Mouse (Mus musculus) kidney, postnatal 36 days (tissue): Measurements from ENCODE around the gene Lsm4.

Experiments
- DNase-seq, 2 experiments: peaks; one replicate each; pipeline ENCODE4 v3.0.0; 2021 to 2022; ENCODE audit warnings: mixed read lengths in 2 of 2

The Lsm4 gene

DNA sequence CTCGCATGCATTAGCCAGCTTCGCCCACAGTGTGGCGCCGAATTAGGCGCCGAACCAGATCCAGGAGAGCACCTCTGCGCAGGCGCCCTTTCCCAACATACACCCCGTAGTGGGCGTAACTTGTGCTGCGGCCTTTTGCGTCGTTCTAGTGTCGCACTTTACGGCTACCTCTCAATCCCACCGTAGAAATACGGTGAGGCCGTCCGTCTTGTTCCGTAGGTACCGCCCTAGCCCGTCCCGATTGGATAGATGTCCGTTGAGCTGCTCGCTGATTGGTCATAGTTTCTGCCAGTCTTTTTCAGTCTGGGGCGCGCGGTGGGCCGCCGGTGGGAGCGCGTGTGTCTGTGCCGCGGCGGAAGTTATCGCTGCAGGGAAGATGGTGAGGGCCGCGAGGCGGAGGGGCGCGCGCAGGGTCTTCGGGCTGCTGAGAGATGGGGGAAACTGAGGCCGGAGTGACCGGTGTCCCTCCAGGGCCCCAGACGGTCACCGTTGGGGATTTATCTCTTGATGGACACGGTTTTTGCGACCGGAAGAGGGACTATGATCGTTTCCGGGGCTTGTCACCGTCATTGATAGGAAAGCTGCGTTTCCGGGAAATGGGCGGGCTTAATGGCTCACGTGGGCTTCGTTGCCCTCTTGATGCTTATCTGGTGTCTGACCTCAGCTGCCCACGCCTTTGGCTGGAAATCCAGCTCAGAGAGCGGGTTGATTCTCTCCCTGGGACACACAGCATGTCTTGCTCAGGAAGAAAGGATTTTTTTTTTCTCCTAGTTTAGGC is at the start of gene Lsm4:
Gene Lsm4, plus strand, starts transcription at position 170 of the 778 bp plus-strand sequence.
- peak; percentile 97 to 98 for DNase-seq

DNA sequence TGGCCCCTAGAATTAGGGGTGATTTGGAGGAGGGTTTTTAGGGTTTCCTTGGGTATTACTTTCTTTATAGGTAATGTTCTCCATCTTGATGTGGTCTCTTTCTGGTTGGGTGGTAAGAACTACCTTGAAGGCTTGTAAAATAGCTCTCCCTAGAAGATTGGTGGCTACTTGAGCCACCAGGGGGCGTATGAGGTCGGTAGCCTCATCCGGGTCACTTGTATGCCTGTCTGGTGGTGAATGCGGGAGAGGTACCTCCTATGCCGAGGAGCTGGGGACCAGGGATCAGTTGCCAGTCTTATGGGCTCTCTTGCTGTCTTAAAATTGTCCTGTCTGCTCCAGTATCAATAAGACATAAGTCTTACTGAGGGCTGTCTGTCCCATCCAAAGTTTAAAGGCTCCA is 47.9 kb upstream of the Lsm4 start:
- peak; percentile 71 to 90 for DNase-seq

DNA sequence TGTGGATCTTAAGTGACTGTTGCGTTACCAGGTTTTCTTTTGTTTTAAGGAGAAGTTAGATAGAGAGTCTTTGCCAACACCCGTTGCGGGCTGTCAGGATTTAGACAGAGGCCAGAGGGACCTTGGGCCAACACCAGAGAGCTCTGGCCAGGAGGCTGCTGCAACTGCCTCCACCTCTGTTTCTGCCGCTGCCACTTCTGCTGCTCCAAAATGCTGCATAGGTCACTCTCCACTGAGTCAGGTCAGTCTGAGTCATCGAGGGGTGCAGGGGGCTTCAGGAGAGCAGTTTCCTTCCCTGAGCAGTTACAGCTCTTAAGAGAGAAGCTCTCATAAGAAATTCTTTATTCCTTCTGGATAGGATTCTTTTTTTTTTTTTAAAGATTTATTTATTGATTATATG is 46.0 kb upstream of the Lsm4 start:
- DNase-seq: no peak

DNA sequence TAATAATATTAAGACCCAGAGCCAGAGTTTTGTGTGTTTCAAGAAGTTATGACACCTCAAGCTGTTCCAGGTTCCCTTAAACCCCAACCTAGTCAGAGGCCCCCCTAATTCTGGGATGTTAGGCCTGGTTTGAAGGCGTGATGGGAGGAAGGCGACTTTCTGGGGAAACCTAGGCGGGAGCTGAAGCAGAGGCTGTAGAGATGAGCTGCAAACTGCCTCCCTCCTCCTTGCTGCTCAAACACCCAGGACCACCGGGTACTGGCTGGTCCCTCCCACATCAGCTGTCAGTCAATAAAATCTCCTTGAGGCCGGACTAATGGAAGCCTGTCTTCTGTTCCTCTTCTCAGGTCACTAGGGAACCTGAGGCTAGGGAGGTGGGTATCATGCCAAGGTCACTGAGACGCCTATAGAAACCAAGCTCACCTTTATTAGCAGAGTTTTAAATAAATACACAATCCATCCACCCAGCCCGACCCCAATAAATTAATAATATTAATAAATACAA is 44.0 kb upstream of the Lsm4 start:
- no peak for DNase-seq

DNA sequence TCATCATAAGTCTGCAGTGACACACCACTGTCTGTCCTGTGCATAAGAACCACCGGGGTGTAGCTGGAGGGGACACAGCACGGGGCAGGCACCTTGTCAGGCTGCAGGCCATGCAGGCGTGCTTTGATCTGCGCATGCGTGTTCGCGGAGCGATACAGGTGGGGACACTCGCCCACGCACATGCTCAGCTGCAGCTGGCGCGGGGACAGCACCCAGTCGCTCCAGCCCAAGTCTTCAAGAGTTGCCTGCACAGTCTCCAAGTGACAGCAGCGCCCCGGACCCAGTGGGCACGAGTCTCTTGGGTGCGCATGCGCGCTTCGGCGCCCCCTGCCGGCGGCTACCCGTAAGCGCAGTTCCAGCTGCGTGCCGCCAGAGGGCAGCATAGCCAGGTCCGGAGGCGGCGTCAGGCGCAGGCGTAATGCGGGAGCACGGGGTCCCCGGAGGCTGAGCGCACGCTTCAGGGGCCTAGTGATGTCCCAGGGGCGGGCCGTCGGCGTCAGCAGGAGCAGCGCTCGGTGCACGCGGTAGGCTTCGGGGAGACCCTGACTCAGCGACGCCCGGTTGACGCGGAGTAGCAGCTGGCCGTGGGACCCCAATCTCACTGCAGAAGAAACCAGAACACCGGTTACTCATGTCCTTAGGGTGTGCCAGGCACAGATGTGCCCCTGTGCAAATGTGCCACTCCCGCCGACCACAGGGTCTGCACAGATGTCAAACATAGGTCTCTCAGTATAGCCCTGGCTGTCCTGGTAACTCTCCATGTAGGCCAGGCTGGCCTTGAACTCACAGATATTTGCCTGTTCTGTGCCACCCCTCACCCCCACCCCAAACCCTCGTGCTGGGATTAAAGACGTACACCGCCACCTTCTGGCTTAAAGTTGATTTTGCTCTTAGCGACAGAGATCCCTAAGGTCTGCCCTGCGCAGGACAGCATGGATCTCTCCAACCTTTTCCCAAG is 43.2 kb upstream of the Lsm4 start:
- DNase-seq: peak; percentile 73 to 86

DNA sequence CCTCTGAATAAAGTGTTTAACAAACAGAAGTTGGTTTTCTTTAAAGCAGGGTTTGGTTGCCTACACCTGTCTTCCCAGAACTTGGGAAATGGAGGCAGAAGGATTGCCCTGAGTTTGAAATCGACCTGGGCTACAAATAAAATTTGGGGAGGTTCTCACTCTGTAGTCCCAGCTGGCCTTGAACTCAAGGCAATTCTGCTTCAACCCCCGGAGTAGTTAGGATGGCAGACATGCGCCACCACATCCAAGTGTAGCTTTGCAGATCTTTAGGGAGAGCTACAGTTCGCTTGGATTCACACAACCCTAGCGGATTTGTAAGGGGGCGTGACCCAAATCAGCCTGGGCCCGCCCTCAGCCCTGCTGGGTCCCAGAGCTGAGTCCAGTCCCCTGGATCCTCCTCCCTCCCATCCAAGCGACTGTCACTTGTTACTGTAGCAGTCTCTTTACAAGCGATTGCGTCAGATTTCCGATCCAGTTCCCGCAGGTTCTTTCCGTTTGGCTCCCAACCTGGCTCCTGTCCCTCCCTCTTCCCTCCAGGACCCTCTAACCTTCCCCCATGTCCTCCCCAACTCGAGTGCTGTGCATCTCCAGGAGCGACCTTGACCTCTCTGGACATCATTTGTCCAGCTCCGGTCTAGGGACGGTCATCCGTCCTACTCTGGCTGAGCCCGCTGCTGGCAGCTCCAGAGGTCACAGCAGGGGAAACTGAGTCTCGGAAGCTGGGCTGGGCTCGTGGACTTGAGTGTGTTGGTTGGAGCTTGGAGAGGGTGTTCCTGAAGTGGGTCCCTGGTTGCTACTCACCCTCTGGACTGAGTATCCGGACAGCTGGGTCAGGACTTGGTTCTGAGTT is 42.3 kb upstream of the Lsm4 start:
- DNase-seq: peak; percentile 87 to 89

DNA sequence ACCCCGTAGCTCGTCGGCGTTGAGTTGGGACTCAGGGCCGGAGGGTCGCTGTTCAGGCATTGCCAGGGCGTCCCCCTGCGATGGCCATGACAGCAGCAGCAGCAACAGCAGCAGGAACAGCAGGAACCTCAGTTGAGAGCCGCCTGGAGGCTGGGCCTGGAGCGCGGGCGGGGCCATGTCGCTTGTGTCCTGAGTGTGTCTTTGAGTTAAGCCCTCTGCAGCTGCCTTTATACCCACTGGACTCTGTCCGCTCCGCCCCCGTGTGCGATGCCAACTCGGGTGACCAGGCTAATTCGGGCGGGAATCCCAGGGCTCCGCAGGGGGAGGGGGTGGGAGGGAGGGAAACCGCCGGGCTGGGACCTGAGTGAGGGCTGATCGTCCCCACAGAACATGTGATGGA is 41.6 kb upstream of the Lsm4 start:
- peak; percentile 86 to 87 for DNase-seq

DNA sequence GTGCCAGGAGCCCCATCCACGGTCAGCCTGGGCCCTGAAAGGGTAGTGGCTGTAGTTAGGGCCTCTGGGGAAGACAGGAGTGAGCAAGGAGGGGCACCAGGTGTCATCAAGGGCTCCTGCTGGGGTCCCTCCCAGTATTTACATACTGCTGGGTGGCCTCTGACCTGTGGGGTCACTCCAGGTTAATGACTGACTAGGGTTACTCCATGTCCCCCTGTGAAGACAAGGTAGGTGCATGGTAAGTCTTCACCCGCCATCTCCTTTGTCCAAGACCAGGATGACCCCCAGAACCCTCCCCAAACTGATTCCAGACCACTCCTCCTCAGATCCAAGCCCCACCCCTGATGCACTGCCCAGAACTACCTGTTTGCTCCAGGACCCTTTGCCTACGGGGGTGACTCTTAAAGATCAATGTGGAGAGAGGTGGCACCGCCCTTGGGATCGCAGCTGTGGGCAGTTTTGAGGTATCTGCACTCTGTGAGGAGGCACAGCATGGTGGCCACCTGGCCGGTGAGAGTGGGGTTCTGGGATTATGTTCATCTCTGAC is 40.6 kb upstream of the Lsm4 start, which contains the start of gene Gdf15:
Gene Gdf15, minus strand, starts transcription at position 111 of the 547 bp plus-strand sequence.
- no peak for DNase-seq

DNA sequence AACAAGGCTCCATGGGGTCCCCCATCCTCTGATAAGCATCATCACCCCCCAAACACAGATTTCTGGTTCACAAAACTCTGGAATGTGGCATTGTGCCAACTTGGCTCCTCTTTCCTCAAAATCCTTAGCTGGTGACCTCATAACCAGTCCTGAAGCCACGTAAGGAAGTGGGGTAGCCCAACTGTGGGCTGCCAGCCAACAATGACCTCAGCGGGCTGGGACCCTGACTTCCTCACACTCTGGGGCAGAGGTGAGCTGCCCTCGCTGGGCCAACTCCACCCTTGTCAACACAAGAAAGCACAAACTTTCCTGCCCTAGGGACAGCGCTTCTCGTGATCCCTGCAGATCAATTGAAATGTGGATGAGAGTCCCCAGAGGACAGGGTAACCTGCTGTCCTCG is 39.0 kb upstream of the Lsm4 start:
- DNase-seq: peak; percentile 90 to 92

DNA sequence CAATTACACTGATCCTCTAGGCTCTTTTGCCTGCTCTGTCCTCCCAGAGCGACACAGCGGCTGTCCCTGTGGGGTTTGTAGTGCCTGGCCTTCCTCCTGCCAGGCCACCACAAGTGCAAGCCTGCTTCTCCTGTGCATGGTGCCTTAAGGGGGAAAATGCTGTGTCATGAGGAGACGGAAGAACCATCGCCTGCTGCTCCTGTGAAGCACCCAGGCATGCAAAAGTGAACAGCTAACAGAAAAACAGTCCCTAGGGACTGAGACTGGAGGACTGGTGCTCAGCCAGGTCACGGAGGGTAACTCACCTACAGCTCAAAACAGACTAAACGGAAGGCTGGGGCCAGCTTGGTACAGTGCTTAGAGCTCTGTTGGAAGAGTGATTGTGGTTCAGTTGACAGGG is 37.5 kb upstream of the Lsm4 start:
- DNase-seq: peak; percentile 73 to 81

DNA sequence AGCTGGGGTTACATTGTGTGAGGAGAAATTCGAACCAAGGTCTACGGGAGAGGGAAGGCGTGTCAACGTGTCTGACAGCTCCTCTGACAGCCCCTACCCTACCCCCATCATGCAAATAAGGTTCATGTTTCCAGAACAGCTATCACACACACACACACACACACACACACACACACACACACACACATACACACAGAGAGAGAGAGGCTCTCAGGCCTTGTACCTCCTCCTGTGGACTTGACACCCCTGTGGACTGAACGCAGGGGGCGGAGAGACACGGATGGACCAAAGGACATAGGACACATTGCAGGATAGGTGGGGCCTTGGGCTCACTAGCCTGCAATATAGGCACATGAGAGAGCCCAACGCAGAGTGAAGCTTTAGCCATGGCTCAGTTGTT is 36.2 kb upstream of the Lsm4 start:
- peak; percentile 74 for DNase-seq

DNA sequence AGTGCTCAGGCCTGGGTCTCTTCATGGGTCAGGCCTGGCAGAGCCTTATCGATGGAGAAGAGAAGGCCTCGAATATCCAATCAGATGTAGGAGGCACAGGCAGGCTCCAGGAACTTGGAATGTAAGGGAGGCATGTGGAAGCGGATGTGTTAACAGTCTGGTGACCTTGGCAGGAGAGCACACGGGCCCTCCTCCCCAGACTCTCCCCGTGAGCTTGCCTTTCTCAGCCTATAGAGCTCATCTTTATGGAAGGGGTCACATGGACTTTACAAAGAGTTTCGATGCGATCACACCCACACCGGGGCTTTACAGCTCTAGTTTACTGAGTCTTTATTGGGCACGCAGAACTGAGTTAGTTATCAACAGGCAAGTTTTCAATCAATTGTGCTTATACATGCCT is 34.3 kb upstream of the Lsm4 start:
- DNase-seq: no peak

DNA sequence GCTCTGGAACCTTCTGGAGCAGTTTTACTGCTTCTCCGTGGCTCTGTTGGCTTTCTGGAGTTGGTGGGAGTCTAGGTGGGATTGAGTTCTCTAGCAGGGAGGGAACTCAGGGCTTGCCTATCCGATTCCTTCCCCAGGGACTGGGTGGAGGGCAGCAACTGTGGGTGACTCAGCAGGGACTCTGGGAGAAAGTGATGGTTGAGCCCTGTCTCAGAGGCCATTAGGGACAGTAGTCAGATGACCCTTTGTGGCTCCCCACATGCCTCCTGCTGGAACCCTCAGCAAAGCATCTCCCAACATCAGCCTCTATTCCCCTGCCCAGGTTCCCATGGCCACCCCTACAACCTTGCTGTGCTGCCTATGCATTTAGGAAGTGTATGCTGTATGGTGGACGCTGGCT is 30.0 kb upstream of the Lsm4 start:
- no peak for DNase-seq

DNA sequence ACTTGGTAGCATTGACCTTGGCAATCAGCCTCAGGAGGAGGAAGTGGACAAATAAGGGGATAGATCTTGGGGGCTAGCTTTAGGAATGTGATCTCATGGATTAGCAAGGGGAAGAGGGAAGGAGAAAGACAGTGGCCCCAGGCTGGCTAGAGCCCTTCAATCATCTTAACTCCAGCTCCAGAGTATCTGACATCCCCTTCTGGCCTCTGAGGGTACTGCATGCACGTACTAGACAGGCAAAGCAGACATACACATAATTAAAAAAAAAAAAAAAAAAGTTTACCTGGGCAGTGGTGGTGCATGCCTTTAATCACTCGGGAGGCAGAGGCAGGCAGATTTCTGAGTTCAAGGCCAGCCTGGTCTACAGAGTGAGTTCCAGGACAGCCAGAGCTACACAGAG is 29.0 kb upstream of the Lsm4 start:
- DNase-seq: peak; percentile 43 to 79

DNA sequence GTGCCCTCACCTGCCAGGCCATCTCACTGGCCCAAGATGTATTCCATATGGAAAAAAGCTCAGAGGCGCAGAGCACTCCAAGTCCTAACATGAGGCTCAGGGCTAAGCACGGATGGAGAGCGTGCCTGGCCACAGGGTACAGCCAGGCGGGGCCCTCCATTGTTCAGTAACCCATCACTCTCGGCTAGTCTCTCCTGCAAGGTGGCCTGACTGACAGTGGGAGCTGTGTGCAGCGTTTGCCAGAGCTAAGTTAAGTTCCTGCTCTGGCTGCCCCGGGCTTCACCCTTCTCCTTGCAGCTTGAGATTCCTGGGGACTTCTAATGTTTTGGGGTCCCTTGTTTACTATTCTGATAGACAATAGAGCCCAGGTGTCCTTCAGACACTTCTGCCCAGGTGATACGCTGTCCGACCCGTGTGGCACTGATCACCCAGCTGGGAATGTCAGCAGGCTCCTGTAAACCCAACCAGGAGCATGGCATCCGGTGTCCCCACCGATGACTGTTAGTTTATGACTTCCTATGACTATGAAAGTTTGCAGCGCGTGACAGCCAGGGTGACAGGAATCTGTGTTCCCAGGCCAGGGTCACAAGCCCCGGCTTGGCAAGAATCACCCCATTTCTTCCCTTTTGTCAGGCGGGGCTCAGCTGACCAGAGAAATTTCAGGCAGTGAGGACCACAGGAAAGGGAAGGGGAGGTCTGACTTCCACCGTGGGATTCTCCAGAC is 27.4 kb upstream of the Lsm4 start:
- DNase-seq: peak; percentile 74 to 75

DNA sequence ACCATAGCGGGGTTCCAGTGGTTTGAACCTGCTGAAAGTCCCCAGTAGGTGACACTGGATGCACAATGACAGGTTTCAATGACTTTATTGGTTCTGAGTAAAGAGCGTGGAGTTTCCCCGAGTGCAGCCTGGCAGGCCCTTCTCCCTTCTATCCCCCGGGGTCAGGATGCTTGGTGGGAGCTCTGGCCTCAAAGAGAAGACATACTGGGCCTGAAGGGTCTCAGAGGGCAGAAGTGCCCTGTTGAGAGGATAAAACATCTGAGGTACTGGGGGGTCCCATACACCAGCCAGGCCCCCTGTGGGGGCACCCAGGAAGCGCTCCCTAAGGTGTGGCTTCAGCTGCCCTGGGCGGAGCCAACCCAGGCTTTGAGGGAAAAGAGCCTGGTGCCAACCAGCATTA is 26.7 kb upstream of the Lsm4 start:
- DNase-seq: no peak

DNA sequence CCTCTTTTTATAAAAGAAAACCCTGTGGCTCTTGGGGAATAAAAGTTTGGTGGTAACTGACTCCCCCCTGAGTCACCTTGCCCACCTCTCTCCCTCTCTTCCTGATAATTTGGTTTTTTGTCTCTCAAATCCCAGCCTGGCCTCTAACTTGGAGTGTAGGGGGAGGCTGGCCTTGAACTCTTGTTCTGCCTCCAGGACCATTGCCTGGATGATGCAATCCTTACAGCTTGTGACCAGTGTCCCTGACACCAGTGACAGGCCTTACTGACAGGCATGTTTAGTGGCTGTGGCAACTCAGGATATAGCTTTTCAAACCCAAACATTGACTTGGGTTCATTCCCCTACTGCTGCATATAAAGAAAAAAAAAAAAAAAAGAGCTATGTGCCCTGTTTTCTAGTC is 26.3 kb upstream of the Lsm4 start:
- DNase-seq: no peak

DNA sequence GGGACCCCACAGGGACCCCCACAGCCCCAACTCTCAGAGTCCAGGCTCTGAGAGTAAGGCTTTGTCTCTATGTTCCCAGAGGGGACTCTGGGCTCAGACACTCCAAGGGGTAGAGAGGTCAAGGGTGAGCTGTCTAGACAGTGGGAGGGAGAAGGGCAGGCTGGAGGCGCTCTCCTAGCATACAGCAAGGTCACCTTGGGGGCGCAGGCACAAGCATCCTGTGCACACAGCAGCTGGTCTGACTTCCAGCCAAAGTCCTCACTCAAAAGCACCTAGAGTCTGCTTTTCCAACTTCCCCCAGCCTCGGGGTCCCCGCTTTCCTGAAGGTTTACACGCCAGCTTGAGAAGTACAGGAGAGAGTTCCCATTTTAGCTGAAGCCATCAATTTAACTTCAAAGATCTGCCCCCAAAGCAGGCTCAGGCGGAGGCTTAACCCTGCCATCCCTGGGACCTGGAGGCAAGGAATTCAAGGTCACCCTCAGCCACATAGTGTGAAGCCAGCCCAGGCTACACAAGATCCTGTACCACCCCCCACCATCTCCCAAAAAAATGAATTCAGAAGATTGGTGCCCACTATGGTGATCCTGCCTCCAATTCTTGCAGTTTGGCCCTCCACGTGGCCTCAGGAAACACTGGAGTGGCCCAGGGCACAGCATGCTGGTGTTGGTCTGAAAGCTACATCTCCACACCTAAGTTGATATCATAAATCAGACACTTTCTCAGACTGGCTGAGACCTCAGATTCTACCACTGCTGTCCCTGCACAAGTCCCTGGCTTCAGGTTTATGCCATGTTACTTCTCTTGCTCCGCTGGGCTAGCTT is 25.5 kb upstream of the Lsm4 start:
- DNase-seq: peak; percentile 83 to 84

DNA sequence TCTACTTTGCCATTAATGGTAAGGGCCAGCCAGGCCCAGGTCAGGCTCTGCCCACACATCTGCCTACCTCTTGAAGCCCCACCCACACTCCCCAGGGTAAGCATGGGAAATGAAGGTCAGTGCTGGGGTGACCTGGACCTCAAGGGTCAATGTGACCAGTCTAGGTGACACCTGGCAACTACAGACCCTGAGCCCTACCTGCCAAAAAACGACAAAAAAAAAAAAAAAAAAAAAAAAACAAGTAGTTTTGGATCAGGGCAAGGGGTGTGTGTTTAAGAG is 24.9 kb upstream of the Lsm4 start:
- peak in 1 of 2 experiments; percentile 67 for DNase-seq

DNA sequence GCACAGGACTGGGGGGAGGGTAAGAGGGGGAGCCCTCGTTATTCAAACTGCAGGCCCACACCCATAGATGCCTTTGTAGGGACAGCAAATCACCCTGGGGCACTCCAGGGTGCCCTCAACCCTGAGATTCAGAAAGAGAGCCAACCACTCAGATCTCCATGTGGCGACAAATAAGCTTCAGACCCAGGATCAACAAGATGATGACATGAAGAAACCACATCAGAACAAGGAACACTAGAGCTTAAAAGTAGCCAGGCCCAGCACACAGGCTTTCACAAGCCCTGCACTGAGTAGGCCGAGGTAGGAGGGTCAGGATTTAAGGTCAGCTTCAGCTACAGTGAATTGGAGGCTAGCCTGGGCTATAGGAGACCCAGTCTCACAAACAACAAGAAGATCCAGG is 24.1 kb upstream of the Lsm4 start:
- DNase-seq: no peak

DNA sequence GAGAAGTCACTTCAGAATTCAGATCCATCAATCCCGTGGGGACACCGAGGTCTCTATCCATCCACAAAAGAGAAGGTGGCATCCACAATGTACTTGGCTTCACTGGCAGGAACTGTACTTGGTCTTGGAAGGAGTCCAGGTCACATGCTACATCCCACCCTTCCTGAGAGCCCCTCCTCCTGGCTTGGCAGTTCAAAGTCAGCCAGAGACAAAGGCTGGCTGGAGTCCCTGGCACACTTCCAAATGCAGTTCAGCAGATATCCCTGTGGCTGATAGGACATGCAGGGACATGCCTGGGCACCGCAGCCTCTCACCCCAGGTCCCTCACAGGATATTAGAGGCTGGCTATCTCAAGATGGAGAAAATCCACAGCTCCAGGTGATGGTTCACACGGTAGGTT is 23.7 kb upstream of the Lsm4 start:
- DNase-seq: peak; percentile 95 to 97
